Mouse (Mus musculus) thymus, postnatal 4 days (tissue): ENCODE data around the gene Slc30a3.
A peak's percentile ranks its signal among the peaks of the same experiment; 100 is the strongest.

Source experiments
- DNase-seq: peaks from one replicate; pipeline ENCODE4 v3.0.0; 2021

Slc30a3 gene

DNA sequence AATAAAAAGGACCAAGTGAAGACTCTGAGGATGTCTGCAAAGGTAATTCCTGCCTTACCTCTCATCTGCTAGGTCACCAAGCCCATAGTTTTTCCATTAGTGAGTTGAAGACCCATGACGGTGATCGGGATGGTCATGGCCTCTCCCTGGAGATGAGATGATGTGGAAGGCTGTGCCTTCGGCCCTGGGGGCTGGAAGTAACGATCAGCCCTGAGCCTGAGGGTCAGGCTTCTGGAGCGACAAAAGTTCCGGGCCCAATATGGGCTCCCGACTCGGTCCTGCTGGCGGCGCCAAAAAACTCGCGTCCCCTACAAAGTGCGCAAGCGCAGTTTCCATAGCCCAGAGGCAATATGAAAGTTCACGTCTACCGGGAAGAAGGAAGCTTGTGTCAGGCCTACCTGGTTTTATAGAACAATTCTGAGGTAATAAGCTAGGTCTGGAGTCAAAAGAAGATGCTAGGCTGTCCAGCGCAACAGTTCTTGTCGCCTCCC lies at the start of gene Slc30a3:
Slc30a3 (minus strand) TSS at position 238 of the 491 bp plus-strand sequence.
- DNase-seq: no peak

DNA sequence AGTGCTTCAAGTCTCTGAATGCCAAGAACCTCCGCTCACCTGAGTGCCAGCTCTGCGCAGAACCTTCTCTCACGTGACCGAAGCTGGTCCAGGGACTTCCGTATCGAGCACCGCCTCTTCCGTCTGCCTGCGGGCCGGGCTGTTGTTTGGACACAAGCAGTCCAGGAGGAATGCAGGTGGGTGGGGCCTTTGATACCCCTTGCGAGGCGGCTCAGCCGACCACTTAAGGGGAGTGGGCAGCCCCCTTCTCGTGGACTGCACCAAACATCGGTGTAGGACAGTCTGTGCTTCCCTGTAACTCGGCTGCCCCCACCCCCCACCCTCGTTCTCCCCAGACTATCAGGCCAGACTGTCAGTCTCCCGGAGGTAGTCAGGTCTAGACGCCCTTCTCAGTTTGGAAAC lies 46.1 kb upstream of the Slc30a3 start, which contains the start of gene Mpv17:
Mpv17 (minus strand) TSS at position 100 of the 402 bp plus-strand sequence.
- peak; percentile 77 for DNase-seq

DNA sequence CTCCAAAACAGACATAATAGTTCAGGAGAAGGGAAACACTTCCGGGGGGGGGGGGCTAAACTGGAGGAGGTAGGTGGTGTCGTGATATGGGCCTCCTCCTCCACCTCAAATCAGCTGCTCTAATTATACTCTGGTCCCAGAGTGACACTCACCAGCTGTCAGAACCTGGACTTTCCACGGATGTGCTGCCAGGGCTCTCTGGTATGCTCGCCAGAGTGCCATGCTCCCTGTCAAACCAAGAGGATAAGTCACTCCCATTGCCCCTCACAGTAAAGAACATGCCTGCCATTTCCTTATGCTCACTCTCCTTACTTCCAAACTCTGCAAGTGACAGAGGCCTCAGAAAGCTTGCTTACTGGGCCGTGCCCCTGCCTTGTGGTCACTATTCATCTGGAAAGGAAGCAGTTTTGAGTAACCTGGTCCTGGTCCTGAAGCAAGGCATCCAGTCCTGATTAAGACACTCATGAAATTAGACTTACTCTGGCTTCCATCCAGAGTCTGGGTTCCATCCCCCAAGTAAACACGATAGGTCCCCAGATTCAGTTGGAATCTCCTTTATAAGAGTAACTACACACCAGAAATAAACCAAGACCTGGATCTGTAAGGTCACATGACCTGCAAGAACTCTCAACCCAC lies 45.6 kb upstream of the Slc30a3 start:
- DNase-seq: no peak

DNA sequence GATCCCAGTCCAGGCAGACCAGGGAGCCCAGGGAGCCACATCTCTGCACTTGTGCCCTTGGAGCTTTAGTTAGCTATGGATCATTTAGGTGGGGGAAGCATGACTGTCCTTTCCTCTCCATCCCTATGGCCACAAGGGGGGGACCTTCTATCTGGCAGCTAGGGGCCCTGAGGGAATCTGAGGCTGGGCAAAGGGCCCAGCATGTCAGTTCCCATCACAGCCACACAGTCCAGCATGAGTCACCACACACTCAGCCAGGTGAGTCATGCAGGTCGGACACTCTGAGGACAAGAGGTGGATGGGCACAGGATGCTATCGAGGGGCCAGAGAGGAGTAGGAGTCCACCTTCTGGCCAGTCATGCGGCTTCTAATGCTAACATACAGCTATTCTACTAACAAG lies 43.7 kb upstream of the Slc30a3 start:
- no peak for DNase-seq

DNA sequence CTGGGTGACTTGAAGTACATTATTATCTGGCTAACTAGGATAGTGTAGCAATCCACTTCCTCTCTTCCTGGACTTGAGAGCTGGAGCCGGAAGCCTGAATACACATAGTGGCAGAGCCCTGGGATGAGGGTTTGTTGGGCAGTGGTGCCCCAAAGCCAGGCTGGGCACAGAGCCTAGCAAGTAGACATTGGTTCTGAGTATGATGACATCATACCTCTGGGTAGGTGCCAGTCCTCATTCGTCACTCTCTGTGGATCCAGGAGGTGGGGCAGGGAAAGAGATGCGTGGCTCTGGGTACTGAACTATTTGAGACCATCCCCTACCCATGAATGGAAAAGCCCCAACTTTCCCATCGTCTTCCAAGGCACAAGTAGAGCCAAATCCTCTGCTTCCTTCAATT lies 41.7 kb upstream of the Slc30a3 start:
- DNase-seq: no peak

DNA sequence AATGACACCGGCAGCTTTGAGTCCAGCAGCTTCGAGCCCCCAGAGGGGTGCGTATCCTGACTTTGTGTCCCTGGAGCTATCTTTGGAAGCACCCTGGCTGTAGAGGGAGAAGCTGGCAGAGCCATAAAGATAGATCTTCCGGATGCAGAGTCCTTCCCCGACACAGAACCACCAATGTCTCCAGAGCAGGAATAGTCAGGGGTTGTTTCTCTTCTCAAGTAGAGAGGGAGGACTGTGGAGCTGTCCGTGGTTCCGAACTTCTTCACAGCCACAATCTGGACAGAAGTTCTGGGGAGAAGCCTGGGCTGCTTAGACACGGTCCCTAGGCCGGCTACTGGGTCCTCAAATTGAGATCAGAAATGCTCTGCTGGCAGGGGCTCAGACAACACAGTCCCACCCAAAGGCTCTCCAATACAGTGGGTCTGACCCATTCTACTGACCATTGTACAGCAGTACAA lies 31.0 kb upstream of the Slc30a3 start:
- DNase-seq: no peak

DNA sequence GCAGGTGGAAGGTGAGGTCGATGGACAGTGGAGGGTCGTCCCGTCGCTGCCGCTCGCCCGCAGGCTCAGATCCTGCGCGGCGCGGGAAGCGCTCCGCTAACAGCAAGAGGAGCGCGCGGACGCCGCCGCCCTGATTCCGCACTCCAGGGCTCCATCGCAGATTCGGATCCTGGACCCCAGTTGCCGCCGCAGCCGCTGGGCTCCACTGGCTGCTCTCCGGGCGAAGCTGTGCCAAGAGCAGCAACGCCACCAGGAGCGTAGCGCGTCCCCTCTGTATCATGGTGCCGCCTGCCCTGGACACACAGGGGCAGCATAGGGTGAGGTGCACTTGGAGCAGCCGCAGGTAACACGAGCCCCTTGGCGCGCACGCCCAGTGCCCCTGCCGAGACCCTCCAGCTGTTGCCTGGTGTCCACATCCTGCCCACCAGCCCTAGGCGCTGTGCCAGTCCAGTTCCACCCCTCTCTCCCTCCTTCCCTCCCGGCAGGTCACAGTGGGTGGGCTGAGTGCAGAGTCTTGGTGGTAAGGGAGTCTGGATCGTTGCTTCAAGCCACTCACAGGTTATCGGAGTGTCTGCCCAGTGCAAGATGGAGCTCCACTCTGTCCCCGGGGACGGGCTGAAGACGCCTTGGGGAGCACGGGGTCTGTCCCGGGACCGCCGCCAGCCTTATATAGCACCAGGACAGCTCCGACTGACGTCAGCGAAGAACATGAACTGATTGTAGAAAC lies 30.4 kb upstream of the Slc30a3 start, which contains the start of gene Ucn:
Ucn (minus strand) TSS at position 589 of the 727 bp plus-strand sequence.
- no peak for DNase-seq

DNA sequence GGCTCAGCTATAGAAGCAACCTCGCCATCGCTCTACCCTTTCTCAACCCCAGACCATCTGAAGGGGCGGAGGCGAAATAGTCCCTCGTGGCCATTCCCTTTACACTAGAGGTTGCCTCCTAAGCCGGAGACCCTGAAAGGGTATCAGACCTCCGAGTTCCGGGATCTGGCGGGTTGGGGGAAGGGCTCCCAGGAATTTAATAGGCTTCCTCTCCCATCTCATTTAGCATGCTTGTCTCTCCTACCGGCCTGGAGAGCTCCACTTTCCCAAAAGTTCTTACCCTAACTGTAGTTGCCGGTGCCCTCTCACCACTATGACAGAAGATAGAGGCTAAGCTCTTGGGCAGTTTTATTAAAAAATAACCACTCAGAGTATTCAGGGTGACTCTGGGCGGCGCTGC lies 29.6 kb upstream of the Slc30a3 start:
- no peak for DNase-seq

DNA sequence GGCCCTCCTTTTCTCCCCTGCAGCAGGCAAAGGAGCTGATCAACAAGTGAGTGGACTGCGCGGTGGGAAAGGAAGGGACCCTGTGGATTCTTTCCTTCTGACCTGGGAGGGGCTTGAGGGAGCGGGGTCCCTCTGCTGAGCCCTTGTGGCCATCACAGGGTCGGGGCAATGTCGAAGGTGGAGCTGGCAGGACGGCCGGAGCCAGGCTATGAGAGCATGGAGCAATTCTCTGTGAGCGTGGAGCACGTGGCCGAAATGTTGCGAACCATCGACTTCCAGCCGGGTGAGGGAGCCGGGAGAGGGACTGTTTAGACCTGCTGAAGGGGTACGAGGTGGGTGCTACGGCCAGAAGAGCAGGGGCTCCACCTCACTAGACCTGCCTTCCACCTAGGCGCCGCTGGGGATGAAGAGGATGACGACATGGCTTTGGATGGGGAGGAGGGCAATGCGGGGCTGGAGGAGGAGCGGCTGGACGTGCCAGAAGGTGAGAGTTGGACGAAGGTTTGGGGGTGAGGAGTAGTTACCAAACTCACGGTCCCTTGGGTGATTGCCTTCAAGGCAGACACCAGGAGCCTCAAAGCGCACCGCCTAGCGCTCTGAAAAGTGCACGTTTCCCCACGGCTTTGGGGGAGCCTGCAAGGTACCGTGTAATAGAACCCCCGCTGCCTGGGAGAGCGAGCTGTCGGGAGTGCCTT lies 28.8 kb upstream of the Slc30a3 start:
- DNase-seq: no peak

DNA sequence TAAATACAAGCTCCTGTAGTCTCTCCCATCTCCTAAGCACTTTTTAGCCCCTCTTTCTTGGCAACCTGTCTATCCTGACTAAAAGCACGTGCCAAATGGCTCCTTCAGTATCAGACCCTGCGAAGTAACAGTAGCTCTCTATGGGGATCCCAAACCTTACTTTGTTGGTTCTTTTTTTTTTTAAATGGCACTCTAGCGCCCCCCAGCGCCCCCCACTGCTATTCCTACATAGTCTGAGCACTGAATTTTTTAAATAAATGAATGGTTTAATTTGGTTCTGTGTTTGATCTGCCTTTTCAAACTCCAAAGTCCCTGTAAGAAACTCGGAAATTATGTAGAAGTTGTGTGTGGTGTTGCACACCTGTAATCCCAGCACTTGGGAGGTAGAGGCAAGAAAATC lies 18.0 kb upstream of the Slc30a3 start:
- DNase-seq: peak; percentile 25

DNA sequence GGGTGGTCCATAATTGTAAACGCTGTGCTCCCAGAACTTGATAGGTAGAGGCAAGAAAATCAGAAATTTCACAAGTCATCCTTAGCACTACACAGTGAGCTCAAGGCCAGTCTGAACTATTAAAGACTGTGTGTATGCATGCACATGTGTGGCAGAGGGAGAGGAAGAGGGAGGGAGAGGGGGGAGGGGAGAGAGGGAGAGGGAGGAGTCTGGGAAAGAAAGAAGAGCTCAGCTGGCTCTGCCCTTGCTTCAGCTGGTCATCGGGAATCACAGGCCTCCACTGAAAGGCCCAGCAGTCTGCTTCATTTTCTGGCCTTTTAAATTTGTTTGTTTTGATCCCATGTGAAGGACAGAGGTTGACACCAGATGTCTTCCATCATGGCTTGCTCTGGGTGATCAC lies 15.4 kb upstream of the Slc30a3 start:
- no peak for DNase-seq

DNA sequence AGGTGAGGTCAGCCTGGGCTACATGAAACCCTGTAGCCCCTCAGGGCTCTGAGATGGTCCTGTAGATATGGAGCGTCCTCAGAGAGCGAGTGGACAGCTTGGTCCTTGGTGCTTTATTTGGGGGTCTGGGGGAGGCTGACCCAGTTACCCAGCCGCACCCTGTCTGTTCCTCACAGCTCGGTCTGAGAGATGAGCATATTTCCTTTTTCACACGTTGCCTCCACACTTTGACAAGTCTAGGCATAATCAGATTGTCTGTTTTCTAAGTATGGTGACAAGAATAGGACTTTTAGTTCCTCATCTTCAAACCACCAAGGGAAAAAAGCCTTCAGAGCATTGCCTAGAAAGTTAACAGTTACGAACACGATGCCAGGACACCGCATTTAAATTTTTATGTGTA lies 13.1 kb upstream of the Slc30a3 start:
- DNase-seq: no peak

DNA sequence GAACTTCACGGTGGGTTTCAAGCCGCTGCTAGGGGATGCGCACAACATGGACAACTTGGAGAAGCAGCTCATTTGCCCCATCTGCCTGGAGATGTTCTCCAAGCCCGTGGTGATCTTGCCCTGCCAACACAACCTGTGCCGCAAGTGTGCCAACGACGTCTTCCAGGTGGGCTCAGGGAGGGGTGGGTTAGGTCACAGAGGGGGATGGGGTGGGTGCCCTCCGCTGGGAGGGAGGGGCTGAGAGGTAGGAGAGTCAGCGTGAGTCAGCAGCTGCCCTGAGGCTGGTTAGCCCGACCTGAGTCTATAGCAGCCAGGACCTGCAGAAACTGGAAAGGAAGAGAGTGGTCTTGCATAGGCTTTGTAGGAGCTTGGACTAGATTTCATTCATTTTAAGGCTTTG lies 8.9 kb upstream of the Slc30a3 start:
- DNase-seq: no peak

DNA sequence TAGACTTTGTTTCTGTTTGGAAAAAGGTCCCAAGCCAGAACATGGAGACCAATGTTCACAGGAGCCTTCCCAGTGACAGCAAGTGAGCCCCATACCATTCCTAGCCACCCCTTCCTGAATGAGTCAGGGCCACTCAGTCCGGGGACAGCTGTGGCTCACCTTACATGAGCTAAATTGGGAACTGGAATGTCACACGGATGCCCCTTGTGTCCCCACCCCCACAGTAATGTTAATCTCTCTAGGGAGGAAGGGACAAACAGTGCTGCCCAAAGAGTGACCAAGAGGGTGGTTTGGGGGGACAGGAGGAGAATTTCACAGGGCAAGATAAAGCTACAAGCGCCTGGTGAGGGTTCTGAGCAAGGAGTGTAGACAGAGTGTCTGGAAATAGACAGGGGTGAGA lies 8.3 kb upstream of the Slc30a3 start, which contains the start of gene Trim54:
Trim54 (plus strand) TSS at position 359 of the 400 bp plus-strand sequence.
- no peak for DNase-seq

DNA sequence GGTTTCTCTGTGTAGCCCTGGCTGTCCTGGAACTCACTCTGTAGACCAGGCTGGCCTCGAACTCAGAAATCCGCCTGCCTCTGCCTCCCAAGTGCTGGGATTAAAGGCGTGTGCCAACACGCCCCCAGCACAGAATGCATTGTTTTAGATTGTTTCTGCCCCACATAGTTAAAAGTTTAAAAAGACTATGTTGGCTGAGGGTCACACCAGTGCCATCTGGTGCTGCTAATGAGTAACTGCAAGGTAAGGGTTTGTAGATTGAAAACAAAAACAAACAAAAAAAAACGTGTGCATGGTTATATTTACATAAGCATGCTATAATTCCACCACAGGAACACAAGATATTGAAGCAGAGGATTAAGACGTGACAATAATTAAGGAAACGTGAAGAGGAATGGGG lies 2.7 kb upstream of the Slc30a3 start:
- no peak for DNase-seq

DNA sequence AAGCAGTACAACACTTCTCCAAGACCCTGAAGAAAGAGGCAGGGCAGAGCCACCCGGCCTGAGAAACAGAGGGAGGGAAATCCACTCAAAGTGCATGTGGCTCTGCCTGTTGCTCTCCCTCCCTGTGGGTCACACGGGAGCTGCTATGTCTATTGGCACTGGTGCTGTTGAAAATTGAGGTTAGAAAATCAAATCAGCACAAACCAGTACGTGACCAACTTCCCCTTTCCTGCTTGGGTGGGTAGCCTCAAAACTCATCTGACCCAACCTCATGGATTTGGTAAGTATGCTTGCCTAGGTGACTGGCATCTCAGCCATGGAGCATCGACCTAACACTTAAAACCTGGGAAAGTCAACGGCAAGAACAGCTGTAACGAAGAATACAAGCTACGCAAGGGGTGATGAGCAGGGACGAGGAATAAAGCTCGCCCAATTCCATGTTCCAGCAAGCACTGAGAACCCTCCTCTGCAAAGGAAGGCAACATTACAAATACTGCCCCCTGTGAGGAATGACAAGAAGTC lies 2.2 kb downstream of the Slc30a3 start, which contains the start of gene Dnajc5g:
Dnajc5g (plus strand) TSS at position 472 of the 522 bp plus-strand sequence.
- DNase-seq: no peak

DNA sequence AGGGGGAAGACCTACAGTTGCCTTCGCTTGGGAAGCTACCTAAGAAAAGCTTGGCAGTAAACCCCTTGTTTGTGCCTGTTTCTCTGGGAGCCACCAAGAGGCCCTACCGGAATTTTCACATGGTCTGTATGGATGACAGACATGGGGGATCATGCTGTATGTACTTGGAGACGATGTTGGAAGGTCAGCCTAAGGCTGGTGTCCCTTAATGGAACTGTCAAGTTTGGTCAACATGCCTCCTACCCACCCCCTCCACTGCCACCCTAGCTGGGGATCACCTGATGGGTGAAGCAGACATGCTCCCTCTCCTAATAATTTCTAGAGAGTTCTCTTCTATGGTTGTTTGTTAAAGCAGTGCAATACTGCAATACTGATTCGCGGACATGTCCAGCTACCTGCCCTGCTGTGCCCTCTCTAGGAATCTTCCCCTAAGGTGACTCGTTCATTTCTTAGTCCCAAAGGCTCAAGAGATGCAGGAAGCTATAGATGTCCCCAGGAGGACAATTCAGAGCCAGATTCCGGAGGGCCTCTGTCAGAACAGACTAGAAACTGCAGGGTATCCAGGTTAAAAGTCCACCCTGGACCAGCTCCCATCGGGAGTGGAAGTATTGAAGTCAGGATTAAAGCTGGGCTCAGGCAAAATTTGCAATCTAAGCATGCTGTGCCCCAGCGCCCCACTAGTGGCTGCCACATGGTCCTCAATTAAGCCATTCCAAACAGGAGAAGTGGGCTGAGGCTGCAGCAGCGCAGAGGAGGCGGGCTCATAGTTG lies 12.1 kb downstream of the Slc30a3 start:
- no peak for DNase-seq

DNA sequence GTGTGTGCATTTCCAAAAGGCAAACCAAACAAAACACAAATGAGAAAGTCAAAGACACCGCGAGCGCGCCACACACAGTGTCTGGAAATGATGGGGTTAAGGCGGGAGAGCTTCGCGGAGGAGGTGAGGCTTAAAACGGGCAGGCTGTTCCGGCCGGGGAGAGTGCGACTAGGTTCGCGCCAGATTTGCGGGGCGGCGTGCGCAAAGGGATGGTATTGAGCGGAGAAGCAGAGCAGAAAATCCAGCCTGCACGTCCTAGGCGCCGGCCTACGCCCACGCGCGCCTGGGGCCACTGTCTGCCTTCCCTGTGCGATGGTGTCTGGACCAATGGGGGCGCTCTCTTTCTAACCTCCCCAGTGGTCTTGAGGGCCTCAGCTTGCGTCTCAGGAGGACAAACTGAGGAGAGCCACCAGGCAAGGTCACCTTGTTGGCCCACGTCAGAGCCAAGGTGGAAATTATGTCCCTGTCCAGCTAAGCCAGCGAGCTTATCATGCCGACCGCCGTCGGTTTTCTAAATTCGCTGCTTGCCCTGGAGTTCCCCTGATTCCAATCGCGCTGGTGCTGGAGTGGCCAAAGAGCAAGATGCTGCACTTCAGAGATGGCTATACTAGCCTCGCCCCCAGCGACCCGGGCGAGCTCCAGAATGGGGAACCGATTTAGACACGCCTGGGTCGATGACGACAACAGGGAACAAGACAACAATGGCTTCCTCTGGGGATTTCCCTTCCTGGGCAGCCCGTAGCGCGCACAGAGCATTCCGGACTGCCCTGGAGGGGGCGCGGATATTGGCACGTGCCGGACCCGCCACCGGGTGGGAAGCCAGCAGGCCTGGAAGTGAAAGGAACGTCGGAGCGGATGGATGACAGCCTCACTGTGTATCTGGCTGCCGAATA lies 13.0 kb downstream of the Slc30a3 start:
- DNase-seq: peak; percentile 61

DNA sequence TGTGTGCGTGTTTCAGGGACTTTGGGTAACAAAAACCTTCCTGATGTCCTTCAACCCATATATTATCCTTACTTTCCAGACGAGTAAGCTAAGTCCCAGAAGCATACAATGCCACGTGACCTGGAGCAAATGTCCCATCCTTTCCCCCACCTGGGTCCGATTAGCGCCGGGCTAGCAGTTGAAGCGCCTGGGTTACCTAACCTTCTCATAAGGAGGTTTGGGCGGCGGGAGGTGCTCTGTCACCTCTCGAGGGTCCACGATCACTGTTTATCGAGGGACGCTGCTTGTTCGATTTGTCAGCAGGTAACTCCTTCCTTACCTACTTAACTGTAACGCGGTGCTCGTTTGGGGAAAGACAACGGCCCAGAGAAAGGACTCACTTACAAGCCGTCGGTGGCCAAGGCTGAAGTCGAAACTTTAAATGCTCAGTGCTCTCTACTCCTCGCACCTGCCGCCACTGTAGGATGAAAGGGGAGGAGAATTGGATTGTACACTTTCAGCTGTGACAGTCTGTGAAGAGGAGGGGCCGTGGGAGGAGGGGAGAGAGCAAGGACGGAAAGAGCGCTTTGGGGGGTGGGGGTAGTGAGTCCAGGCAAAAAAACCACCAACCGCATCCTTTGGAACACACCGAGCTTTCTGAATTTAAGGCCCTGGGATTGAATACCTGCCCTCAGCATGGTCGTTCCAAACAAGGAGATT lies 13.8 kb downstream of the Slc30a3 start:
- DNase-seq: peak; percentile 50
